Mouse (Mus musculus) hindbrain, embryonic 12.5 days (tissue): ENCODE results near the gene Hnrnpab. TPM values are rescaled to one million over a fixed set of nuclear protein-coding genes. Genes with fewer than 3 reads are reported as not detected.

Experiments used
- polyA plus RNA-seq: library from polyadenylated mRNA; unstranded; fragments of >200 nt; fragmentation: Nextera tagmentation; extraction: Ambion mirVana; gene quantifications from 2 replicates; pipeline ENCODE4 v1.2.1, GENCODE M21; 2016

Gene Hnrnpab
- polyA plus RNA-seq, 1 experiment from 2014 or later, result 723 TPM

Other genes with a start within 250 kb of the Hnrnpab start
- 14.0 and 16.0 TPM in 2 replicates for gene Phykpl, start 22.1 kb downstream of the Hnrnpab start, polyA plus RNA-seq
- gene Nhp2, start 12.9 kb upstream of the Hnrnpab start, polyA plus RNA-seq, result 101 and 103 TPM in 2 replicates
- 50.9 and 53.9 TPM in 2 replicates for gene Rmnd5b, start 29.0 kb upstream of the Hnrnpab start, polyA plus RNA-seq
- gene N4bp3, start 44.0 kb upstream of the Hnrnpab start, polyA plus RNA-seq, result 12.4 and 14.9 TPM in 2 replicates
- 0.87 and 0.98 TPM in 2 replicates for gene D930048N14Rik, start 44.1 kb upstream of the Hnrnpab start, polyA plus RNA-seq
- 105 and 109 TPM in 2 replicates for gene 0610009B22Rik, start 82.0 kb upstream of the Hnrnpab start, polyA plus RNA-seq
- gene Sec24a, start 156.8 kb upstream of the Hnrnpab start, polyA plus RNA-seq, result 16.4 and 18.1 TPM in 2 replicates
- 125 and 126 TPM in 2 replicates for gene Sar1b, start 156.8 kb upstream of the Hnrnpab start, polyA plus RNA-seq